Mouse (Mus musculus) hindbrain, embryonic 11.5 days (tissue): ENCODE measurements around the gene St8sia6. TPM values are rescaled to one million over a fixed set of nuclear protein-coding genes. Genes with fewer than 3 reads are reported as not detected.

Source experiments
- ATAC-seq: fragments of 200-750 bp; cut with Nextera tagmentation; 2 replicates; pipeline ENCODE4 v1.8.0; 2017; ENCODE audit warnings: mild to moderate bottlenecking, moderate TSS enrichment, moderate library complexity; ENCODE audit not compliant: low FRiP score
- DNase-seq: peaks from one replicate; pipeline ENCODE4 v3.0.0-alpha.2; 2015; ENCODE audit warnings: low spot score
- H3K27ac ChIP-seq: fragments of 300-500 bp; sonication (generic); 2 replicates; pipeline ENCODE4 v1.5.1; 2014; ENCODE audit warnings: mild to moderate bottlenecking, low read depth, low read length
- H3K27me3 ChIP-seq: fragments of 300-500 bp; sonication (generic); 2 replicates; pipeline ENCODE4 v1.6.1; 2014; ENCODE audit warnings: mild to moderate bottlenecking, low read length, moderate library complexity, mixed read lengths; ENCODE audit not compliant: control insufficient read depth, insufficient read depth
- H3K36me3 ChIP-seq: fragments of 300-500 bp; sonication (generic); 2 replicates; pipeline ENCODE4 v1.6.1; 2014; ENCODE audit warnings: mild to moderate bottlenecking, low read length, moderate library complexity, mixed read lengths; ENCODE audit not compliant: control insufficient read depth, insufficient read depth
- H3K4me1 ChIP-seq: fragments of 300-500 bp; sonication (generic); replicated peaks from 2 replicates; pipeline ENCODE4 v1.6.1; 2014; ENCODE audit warnings: low read length, mixed read lengths; ENCODE audit not compliant: control insufficient read depth, insufficient read depth
- H3K4me2 ChIP-seq: fragments of 300-500 bp; sonication (generic); replicated peaks from 2 replicates; pipeline ENCODE4 v1.6.1; 2014; ENCODE audit warnings: mild to moderate bottlenecking, low read depth, low read length
- H3K4me3 ChIP-seq: fragments of 300-500 bp; sonication (generic); 2 replicates; pipeline ENCODE4 v1.5.1; 2014; ENCODE audit warnings: low read depth, low read length
- H3K9ac ChIP-seq: fragments of 300-500 bp; sonication (generic); 2 replicates; pipeline ENCODE4 v1.6.1; 2014; ENCODE audit warnings: low read depth, low read length
- H3K9me3 ChIP-seq: fragments of 300-500 bp; sonication (generic); 2 replicates; pipeline ENCODE4 v1.6.1; 2016; ENCODE audit warnings: low read length; ENCODE audit not compliant: control insufficient read depth
- WGBS: fragments of 180-500 bp; shearing (Covaris S2); extraction: QIAGEN DNeasy Blood & Tissue Kit; methylation state at CpG from one replicate; pipeline ENCODE4 v1.1.7; 2014; 5-methylcytosine and 5-hydroxymethylcytosine counted together
- polyA plus RNA-seq: library from polyadenylated mRNA; unstranded; fragments of >200 nt; fragmentation: Nextera tagmentation; extraction: Ambion mirVana; gene quantifications from 2 replicates; pipeline ENCODE4 v1.2.1, GENCODE M21; 2014

The St8sia6 gene
- polyA plus RNA-seq, 1 experiment from 2014 or later = 0.02 TPM

DNA sequence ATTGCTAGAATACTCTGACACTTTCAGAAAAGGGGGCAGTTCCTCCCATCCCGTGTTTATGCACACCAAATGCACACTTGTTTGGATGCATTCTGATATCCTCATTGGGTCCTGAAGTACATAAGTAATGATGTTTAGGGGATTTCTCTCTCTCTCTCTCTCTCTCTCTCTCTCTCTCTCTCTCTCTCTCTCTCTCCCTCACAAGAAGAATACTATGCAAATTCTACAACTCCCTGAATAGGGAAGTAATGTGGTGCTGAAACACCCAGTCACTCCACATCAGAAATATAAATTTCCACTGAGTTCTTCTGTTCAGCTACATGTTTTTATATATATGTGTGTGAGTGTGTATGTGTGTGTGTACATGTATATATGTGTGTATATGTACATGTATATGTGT, 43.1 kb downstream of the St8sia6 start:
- H3K9me3 ChIP-seq = no peaks in the 10 kb centered on the region
- no peaks in the 10 kb centered on the region for H3K36me3 ChIP-seq
- H3K4me2 ChIP-seq = no peak overlapping the region
- H3K9ac ChIP-seq = no peak overlapping the region
- ATAC-seq (no peak), DNase-seq (no peak)
- no peak overlapping the region for H3K27ac ChIP-seq
- WGBS = 80% methylated on average over 1 of the region's 1 CpGs
- H3K4me1 ChIP-seq = no peaks in the 10 kb centered on the region
- no peak overlapping the region for H3K4me3 ChIP-seq
- H3K27me3 ChIP-seq = no peaks in the 10 kb centered on the region

DNA sequence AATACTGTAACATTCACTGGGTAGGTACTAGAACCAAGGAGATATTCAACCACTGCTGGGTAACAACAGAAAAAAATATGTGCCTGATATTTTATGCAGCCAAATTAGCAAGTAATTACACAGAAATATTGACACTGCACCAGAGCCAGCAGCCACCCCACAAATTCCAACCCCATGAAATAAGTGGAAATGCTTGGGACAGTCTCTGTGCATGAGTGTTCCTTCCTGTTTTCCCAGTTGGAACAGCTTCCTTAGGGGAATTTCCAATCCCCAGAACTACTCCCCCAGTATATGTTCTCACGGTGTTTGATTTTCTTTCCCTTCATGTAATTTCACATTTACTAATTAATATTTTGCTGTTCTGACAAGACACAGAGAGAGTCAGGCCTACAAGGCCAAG, 43.8 kb downstream of the St8sia6 start:
- H3K27ac ChIP-seq = no peak overlapping the region
- 78% methylated on average over 1 of the region's 1 CpGs for WGBS
- H3K27me3 ChIP-seq = no peaks in the 10 kb centered on the region
- DNase-seq (no peak), ATAC-seq (no peak)
- H3K9me3 ChIP-seq = no peaks in the 10 kb centered on the region
- no peak overlapping the region for H3K4me2 ChIP-seq
- H3K4me3 ChIP-seq = no peak overlapping the region
- H3K36me3 ChIP-seq = no peaks in the 10 kb centered on the region
- no peak overlapping the region for H3K9ac ChIP-seq
- no peaks in the 10 kb centered on the region for H3K4me1 ChIP-seq

GRCm38 (mm10) chr2:13749176-13749575, 44.7 kb downstream of the St8sia6 start:
- H3K4me2 ChIP-seq = no peak overlapping the region
- no peak for DNase-seq
- H3K9me3 ChIP-seq = no peaks in the 10 kb centered on the region
- WGBS = 82% methylated on average over 1 of the region's 1 CpGs
- H3K4me3 ChIP-seq = no peak overlapping the region
- no peak overlapping the region for H3K9ac ChIP-seq
- ATAC-seq = no peak
- H3K27ac ChIP-seq = no peak overlapping the region
- no peaks in the 10 kb centered on the region for H3K27me3 ChIP-seq
- H3K36me3 ChIP-seq = no peaks in the 10 kb centered on the region
- H3K4me1 ChIP-seq = no peaks in the 10 kb centered on the region

GRCm38 (mm10) chr2:13747576-13747975, 46.3 kb downstream of the St8sia6 start:
- Histone ChIP-seq H3K9me3 (no peaks in the 10 kb centered on the region), H3K27me3 (no peaks in the 10 kb centered on the region), H3K36me3 (no peaks in the 10 kb centered on the region), H3K4me3 (no peak overlapping the region), H3K27ac (no peak overlapping the region), H3K4me2 (no peak overlapping the region), H3K9ac (no peak overlapping the region), H3K4me1 (no peaks in the 10 kb centered on the region)
- DNase-seq = no peak
- 97% methylated on average over 1 of the region's 1 CpGs for WGBS
- no peak for ATAC-seq

- ATAC-seq = no peak
- 81% methylated on average over 1 of the region's 1 CpGs for WGBS
- H3K27ac ChIP-seq = no peak overlapping the region
These were observed 47.8 kb downstream of the St8sia6 start for GRCm38 (mm10) chr2:13746023-13746422.

GRCm38 (mm10) chr2:13738704-13739103, 55.2 kb downstream of the St8sia6 start:
- no peak overlapping the region for H3K4me3 ChIP-seq
- H3K9ac ChIP-seq = no peak overlapping the region
- no peaks in the 10 kb centered on the region for H3K36me3 ChIP-seq
- no peaks in the 10 kb centered on the region for H3K4me1 ChIP-seq
- H3K27ac ChIP-seq = no peak overlapping the region
- no peak for ATAC-seq
- no peaks in the 10 kb centered on the region for H3K9me3 ChIP-seq
- 79% methylated on average over 7 of the region's 7 CpGs for WGBS
- DNase-seq = no peak
- H3K27me3 ChIP-seq = no peaks in the 10 kb centered on the region
- no peak overlapping the region for H3K4me2 ChIP-seq

More at GRCm38 (mm10) chr2:13746023-13746422, 47.8 kb downstream of the St8sia6 start:
- no peaks in the 10 kb centered on the region for H3K27me3 ChIP-seq
- no peaks in the 10 kb centered on the region for H3K4me1 ChIP-seq
- no peaks in the 10 kb centered on the region for H3K36me3 ChIP-seq
- no peaks in the 10 kb centered on the region for H3K9me3 ChIP-seq
- DNase-seq = no peak
- H3K4me3 ChIP-seq = no peak overlapping the region
- no peak overlapping the region for H3K4me2 ChIP-seq
- no peak overlapping the region for H3K9ac ChIP-seq

DNA sequence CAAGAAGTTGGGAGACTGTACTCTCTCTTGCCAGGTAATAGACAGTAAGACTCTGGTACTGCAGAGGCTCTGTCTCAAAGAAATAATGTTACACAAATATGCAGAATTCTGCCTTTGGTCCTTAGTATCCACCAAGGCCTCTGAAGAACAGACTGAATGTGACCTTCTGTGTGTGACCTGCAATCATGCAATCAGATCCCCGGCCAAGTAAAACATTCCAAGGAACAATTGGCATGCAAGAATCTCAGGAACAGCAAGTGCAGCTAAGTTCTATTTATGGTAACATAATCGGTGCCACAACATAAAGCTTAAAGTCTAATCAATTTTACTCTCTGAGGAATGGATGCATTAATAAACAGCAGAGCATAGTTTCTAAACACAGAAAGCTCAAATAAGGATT, 66.0 kb downstream of the St8sia6 start:
- DNase-seq = no peak
- no peaks in the 10 kb centered on the region for H3K9me3 ChIP-seq
- no peak overlapping the region for H3K4me3 ChIP-seq
- no peak overlapping the region for H3K9ac ChIP-seq
- WGBS = 79% methylated on average over 2 of the region's 2 CpGs
- H3K4me1 ChIP-seq = no peaks in the 10 kb centered on the region
- no peak overlapping the region for H3K27ac ChIP-seq
- H3K36me3 ChIP-seq = no peaks in the 10 kb centered on the region
- no peak overlapping the region for H3K4me2 ChIP-seq
- H3K27me3 ChIP-seq = no peaks in the 10 kb centered on the region
- ATAC-seq = no peak

GRCm38 (mm10) chr2:13725592-13725991, 68.3 kb downstream of the St8sia6 start:
- Histone ChIP-seq H3K27me3 (no peaks in the 10 kb centered on the region), H3K36me3 (no peaks in the 10 kb centered on the region), H3K27ac (no peak overlapping the region), H3K9ac (no peak overlapping the region), H3K4me1 (no peaks in the 10 kb centered on the region), H3K4me2 (no peak overlapping the region), H3K9me3 (no peaks in the 10 kb centered on the region), H3K4me3 (no peak overlapping the region)
- WGBS = 77% methylated on average over 3 of the region's 3 CpGs
- no peak for DNase-seq
- no peak for ATAC-seq

- Histone ChIP-seq H3K36me3 (no peaks in the 10 kb centered on the region), H3K4me3 (no peak overlapping the region), H3K27ac (no peak overlapping the region), H3K4me1 (no peaks in the 10 kb centered on the region), H3K4me2 (no peak overlapping the region), H3K27me3 (no peaks in the 10 kb centered on the region), H3K9me3 (no peaks in the 10 kb centered on the region), H3K9ac (no peak overlapping the region)
- 79% methylated on average over 4 of the region's 4 CpGs for WGBS
- DNase-seq (no peak), ATAC-seq (no peak)
These were observed 71.6 kb downstream of the St8sia6 start for GRCm38 (mm10) chr2:13722241-13722640.
